Mouse (Mus musculus) erythroblast, embryonic 14.5 days (primary cell): ENCODE measurements around the gene Extl2.

Experiments
- GATA1 ChIP-seq: IDR thresholded peaks from 2 replicates; pipeline ENCODE4 v1.6.1; 2012; ENCODE audit warnings: low read length, inconsistent platforms, mixed read lengths
- TAL1 ChIP-seq: IDR thresholded peaks from 3 replicates; pipeline ENCODE4 v1.6.1; 2012; ENCODE audit warnings: low read length, inconsistent platforms, mixed read lengths

DNA sequence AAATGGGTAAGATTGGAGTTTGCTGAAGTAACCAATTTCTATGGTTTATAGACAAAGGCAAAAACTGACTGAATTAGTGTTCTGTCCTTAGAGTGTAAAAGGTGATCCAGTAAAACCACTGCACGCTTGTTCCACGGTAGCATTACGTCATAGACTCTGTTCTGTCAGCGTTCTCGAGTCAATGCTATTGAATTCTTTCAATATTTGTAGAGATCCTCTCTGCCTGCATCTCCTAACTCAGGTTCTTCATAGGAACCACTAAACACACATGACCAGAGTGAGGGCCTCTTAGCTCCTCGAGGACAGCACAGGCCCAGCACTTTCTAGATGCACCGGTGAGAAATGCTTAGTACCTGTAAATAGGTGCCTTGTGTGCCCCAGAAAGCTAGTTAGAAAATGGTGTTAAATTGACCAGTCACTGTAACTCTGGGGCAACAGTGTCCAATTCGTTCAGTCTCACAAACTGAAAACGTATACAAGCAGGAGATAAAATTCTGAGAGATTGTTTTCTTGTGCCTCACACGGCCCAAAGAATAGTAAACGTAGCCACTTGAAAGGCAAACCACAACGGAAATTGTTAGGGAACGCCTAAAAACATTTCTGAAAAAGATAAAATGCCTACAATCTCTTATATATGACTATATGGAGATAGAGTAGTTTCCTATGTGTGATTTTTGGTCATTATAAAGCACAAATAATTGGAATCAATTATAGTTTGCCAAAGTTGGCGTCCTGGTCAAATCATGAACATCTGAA is 35.2 kb upstream of the Extl2 start:
- no peak for TF ChIP-seq GATA1
- no peak for TF ChIP-seq TAL1
